Mouse (Mus musculus): ENCODE results near the gene Lypd3.

DNA sequence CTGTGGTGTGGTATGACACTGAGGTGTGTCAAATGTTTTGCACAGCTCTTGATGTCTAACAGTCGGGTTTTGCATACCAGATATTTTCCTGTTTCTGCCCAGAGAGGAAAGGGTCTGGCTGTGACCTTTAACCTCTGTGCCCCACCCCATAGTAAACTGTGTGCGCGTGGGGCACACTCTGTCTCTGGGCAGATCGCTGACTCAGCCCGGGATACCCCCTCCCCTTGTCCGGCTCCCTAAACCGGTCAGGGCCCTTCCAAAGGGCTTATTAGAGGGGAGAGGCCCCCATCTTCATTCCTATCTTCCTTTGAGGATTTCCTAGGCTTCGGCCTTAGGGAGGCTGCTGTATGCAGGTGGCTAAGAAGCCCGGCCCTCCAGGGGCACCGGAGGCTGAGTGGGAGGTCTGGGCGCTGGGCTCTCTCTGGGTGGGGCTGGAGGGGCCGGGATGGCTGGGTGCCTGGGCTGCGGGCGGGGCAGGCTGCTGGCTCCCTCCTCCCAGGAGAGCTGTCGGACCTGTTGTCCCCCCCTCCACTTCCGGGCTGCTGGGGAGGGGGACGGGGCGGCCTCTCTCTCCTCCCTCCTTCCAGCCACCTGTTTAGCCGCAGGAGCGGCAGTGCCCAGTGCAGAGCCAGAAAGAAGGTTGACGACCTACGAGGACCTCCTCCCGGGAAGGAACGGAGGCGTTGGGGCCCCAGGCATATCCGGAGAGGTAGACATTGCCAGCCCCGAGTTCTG lies 26.0 kb upstream of the Lypd3 start, which contains the start of gene Phldb3:
- no peak for TF ChIP-seq CTCF (IDR thresholded peaks at IDR 0.05; ENCODE audit: insufficient read depth, low read depth, low read length)
- TF ChIP-seq POLR2A (IDR thresholded peaks at IDR 0.05; ENCODE audit: insufficient read depth, low read depth, low read length), result no peak

Data from olfactory bulb, adult 2 months (tissue).